Mouse (Mus musculus) myocyte (in vitro differentiated cells): Measurements from ENCODE around the gene Cntnap5c. TPM values are rescaled to one million over a fixed set of nuclear protein-coding genes. Genes with fewer than 3 reads are reported as not detected.
"Not testable (repeated sequence)": the region's sequence is repeated elsewhere in the genome, so short reads cannot be mapped to it uniquely, and the experiment has no call there.

ENCODE experiments used
- H3K27me3 ChIP-seq: one replicate; pipeline ENCODE4 v1.6.1; 2011; ENCODE audit not compliant: control insufficient read depth, insufficient read depth, insufficient read length
- H3K36me3 ChIP-seq: one replicate; pipeline ENCODE4 v1.6.1; 2011; ENCODE audit not compliant: control insufficient read depth, insufficient read depth
- H3K4me2 ChIP-seq: one replicate; pipeline ENCODE4 v1.6.1; 2011; ENCODE audit warnings: low read depth, control low read depth
- H3K4me3 ChIP-seq: one replicate; pipeline ENCODE4 v1.5.1; 2011; ENCODE audit warnings: mild to moderate bottlenecking, control low read depth, moderate library complexity
- H3K79me2 ChIP-seq: one replicate; pipeline ENCODE4 v1.6.1; 2011; ENCODE audit not compliant: control insufficient read depth, insufficient read depth
- H3ac ChIP-seq: one replicate; pipeline ENCODE4 v1.6.1; 2011; ENCODE audit not compliant: control insufficient read depth, insufficient read length
- CEBPB ChIP-seq: IDR thresholded peaks from 2 replicates; pipeline ENCODE4 v1.6.1; 2011; ENCODE audit warnings: mild to moderate bottlenecking, moderate library complexity; ENCODE audit not compliant: poor library complexity, insufficient read depth, severe bottlenecking
- E2F4 ChIP-seq: IDR thresholded peaks from one replicate; pipeline ENCODE4 v1.6.1; 2011; ENCODE audit warnings: mild to moderate bottlenecking, control low read depth, moderate library complexity; ENCODE audit not compliant: insufficient read depth
- MAX ChIP-seq: IDR thresholded peaks from one replicate; pipeline ENCODE4 v1.6.1; 2011; ENCODE audit warnings: low read depth, mild to moderate bottlenecking, control low read depth
- MYOD1 ChIP-seq, 3 experiments: IDR thresholded peaks; one replicate each; pipeline ENCODE4 v1.6.1; 2011; ENCODE audit warnings: control low read depth in 2 of 3, low read depth in 2 of 3, mild to moderate bottlenecking in 2 of 3, moderate library complexity in 1 of 3; ENCODE audit not compliant: insufficient read length in 2 of 3, control insufficient read depth in 1 of 3
- MYOG ChIP-seq, 3 experiments: IDR thresholded peaks; one replicate each; pipeline ENCODE4 v1.6.1; 2011; ENCODE audit warnings: control low read depth in 2 of 3, low read depth in 2 of 3, mild to moderate bottlenecking in 2 of 3; ENCODE audit not compliant: insufficient read length in 2 of 3, control insufficient read depth in 1 of 3, insufficient read depth in 1 of 3
- POLR2A ChIP-seq: IDR thresholded peaks from one replicate; pipeline ENCODE4 v1.6.1; 2011; ENCODE audit warnings: low read depth, mild to moderate bottlenecking, control low read depth, moderate library complexity; ENCODE audit not compliant: insufficient read length
- POLR2AphosphoS2 ChIP-seq: IDR thresholded peaks from one replicate; pipeline ENCODE4 v1.6.1; 2011; ENCODE audit warnings: low read depth, control low read depth; ENCODE audit not compliant: insufficient read length
- REST ChIP-seq: IDR thresholded peaks from one replicate; pipeline ENCODE4 v1.6.1; 2011; ENCODE audit warnings: mild to moderate bottlenecking, control low read depth, moderate library complexity; ENCODE audit not compliant: insufficient read depth, insufficient read length
- SRF ChIP-seq: IDR thresholded peaks from one replicate; pipeline ENCODE4 v1.6.1; 2011; ENCODE audit warnings: low read depth; ENCODE audit not compliant: control insufficient read depth, insufficient read length
- TCF12 ChIP-seq: IDR thresholded peaks from one replicate; pipeline ENCODE4 v1.6.1; 2011; ENCODE audit warnings: mild to moderate bottlenecking, control low read depth; ENCODE audit not compliant: poor library complexity, insufficient read depth, severe bottlenecking
- TCF3 ChIP-seq: IDR thresholded peaks from one replicate; pipeline ENCODE4 v1.6.1; 2011; ENCODE audit warnings: low read depth, control low read depth; ENCODE audit not compliant: insufficient read length
- USF1 ChIP-seq: IDR thresholded peaks from one replicate; pipeline ENCODE4 v1.6.1; 2011; ENCODE audit warnings: low read depth, mild to moderate bottlenecking, control low read depth, moderate library complexity
- polyA plus RNA-seq: library from polyadenylated mRNA; unstranded; fragments of >200 nt; fragmentation: generic; extraction: Trizol; gene quantifications from one replicate; pipeline ENCODE4 v1.2.1, GENCODE M21; 2012; ENCODE audit warnings: missing spikeins

Gene Cntnap5c
- polyA plus RNA-seq, 1 experiment, result not detected

DNA sequence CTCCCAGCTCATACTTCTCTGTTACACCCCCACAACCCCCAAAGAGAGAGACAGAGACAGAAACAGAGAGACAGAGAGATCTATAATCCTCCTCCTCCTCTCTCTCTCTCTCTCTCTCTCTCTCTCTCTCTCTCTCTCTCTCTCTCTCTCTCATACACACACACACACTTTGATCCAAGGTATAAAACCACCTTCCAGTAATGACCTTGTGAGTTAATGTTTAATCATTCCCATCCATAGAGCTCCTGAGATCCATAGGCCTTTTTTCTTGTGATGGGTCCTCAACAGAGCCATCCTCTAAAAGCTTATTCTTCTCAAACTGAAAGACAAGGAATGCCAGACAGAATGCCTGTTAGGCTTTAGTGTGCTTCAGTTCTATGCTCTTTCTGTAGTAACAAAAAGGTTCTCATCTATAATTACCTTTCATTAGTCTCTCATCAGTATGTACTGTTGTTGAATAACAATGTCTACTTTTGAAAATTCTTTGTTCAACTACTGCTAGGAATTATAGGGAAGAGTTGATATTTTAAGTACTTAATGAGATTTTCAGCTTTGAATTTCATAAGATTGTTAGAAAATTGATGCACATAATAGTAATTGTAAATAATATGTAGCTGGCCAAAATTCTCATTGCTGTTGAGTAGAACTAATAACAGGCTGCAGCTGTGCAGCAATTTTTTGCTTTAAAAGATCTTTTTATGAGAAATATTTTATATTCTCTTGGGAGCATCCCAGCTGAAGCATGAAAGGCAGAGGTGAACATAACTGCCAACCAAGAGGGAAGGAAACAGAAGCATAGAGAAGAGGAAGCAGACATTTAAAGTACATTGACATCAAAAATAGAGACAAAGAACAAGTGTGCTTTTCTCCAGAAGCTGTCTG, 68.0 kb downstream of the Cntnap5c start:
- H3K4me2 ChIP-seq, result no peak overlapping the region
- no peak overlapping the region for H3ac ChIP-seq
- no peaks in the 10 kb centered on the region for H3K27me3 ChIP-seq
- TF ChIP-seq REST, result no peak
- no peak for TF ChIP-seq MYOD1 (IDR thresholded peaks at IDR 0.05; ENCODE audit: control insufficient read depth in 1 of 3, insufficient read length in 2 of 3, low read depth in 2 of 3)
- TF ChIP-seq TCF12, result no peak
- no peak for TF ChIP-seq TCF3
- no peak for TF ChIP-seq POLR2AphosphoS2
- TF ChIP-seq CEBPB, result no peak
- no peak for TF ChIP-seq E2F4
- TF ChIP-seq USF1, result no peak
- TF ChIP-seq POLR2A, result no peak
- H3K36me3 ChIP-seq, result no peaks in the 10 kb centered on the region
- H3K79me2 ChIP-seq, result no peaks in the 10 kb centered on the region
- no peak overlapping the region for H3K4me3 ChIP-seq

GRCm38 (mm10) chr17:57855811-57856210, 86.4 kb downstream of the Cntnap5c start:
- H3K27me3 ChIP-seq, result not testable (repeated sequence)

GRCm38 (mm10) chr17:57865996-57866395, 96.6 kb downstream of the Cntnap5c start:
- Histone ChIP-seq H3K79me2 (no peaks in the 10 kb centered on the region), H3K4me2 (no peak overlapping the region), H3K36me3 (no peaks in the 10 kb centered on the region), H3K4me3 (no peak overlapping the region), H3K27me3 (no peaks in the 10 kb centered on the region), H3ac (no peak overlapping the region)
- no peak for TF ChIP-seq POLR2AphosphoS2

More at GRCm38 (mm10) chr17:57855811-57856210, 86.4 kb downstream of the Cntnap5c start:
- not testable (repeated sequence) for H3K36me3 ChIP-seq, H3K79me2 ChIP-seq, H3K4me2 ChIP-seq, H3K4me3 ChIP-seq, H3ac ChIP-seq

- Histone ChIP-seq H3ac (no peak overlapping the region), H3K79me2 (no peaks in the 10 kb centered on the region), H3K36me3 (no peaks in the 10 kb centered on the region), H3K4me2 (no peak overlapping the region), H3K4me3 (no peak overlapping the region), H3K27me3 (no peaks in the 10 kb centered on the region)
- TF ChIP-seq MYOG (IDR thresholded peaks at IDR 0.05; ENCODE audit: control insufficient read depth in 1 of 3, insufficient read depth in 1 of 3, insufficient read length in 2 of 3, low read depth in 2 of 3), result no peak
- no peak for TF ChIP-seq REST
- TF ChIP-seq USF1, result no peak
- no peak for TF ChIP-seq CEBPB
- no peak for TF ChIP-seq TCF12
- TF ChIP-seq E2F4, result no peak
- no peak for TF ChIP-seq SRF
- no peak for TF ChIP-seq POLR2A
- TF ChIP-seq MYOD1 (IDR thresholded peaks at IDR 0.05; ENCODE audit: control insufficient read depth in 1 of 3, insufficient read length in 2 of 3, low read depth in 2 of 3), result no peak
- TF ChIP-seq TCF3, result no peak
- no peak for TF ChIP-seq POLR2AphosphoS2
- no peak for TF ChIP-seq MAX
Measured at GRCm38 (mm10) chr17:57887742-57888389, 118.5 kb downstream of the Cntnap5c start.

DNA sequence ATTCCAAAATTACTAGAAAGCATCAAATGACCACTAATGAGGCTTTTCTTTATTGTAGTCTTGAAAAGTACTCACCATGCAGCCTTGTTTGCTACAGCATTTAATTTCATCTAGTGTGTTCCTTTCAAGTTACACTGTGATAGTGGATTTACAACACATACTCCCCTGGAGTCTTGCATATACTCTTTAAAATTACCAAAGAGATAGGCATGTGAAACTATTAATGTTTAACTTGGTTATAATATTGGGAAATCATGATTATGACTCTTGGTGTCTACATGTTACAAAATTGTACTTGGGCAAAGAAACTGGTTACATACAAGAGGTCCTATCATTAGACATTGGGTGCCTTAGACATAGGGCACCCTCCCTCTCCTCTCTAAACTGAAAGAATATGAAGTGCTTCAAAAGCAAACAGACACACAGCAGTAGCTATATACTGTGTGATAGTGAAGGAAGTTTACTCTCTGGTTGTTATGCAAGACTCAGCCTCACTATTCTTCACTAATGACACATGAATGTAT, 142.5 kb downstream of the Cntnap5c start:
- Histone ChIP-seq H3K27me3 (no peaks in the 10 kb centered on the region), H3K4me2 (no peak overlapping the region), H3K4me3 (no peak overlapping the region), H3K36me3 (no peaks in the 10 kb centered on the region), H3ac (no peak overlapping the region), H3K79me2 (no peaks in the 10 kb centered on the region)
- TF ChIP-seq MAX (no peak), USF1 (no peak), E2F4 (no peak), MYOD1 (IDR thresholded peaks at IDR 0.05; ENCODE audit: control insufficient read depth in 1 of 3, insufficient read length in 2 of 3, low read depth in 2 of 3) (no peak), SRF (no peak), POLR2A (no peak), CEBPB (no peak), MYOG (IDR thresholded peaks at IDR 0.05; ENCODE audit: control insufficient read depth in 1 of 3, insufficient read depth in 1 of 3, insufficient read length in 2 of 3, low read depth in 2 of 3) (no peak), TCF12 (no peak), TCF3 (no peak), POLR2AphosphoS2 (no peak)
